Mouse (Mus musculus): ENCODE results near the gene Nsun6. TPM values are rescaled to one million over a fixed set of nuclear protein-coding genes. Genes with fewer than 3 reads are reported as not detected.

Nsun6 gene
- polyA plus RNA-seq, 1 experiment from 2014 or later: 6.5 TPM

DNA sequence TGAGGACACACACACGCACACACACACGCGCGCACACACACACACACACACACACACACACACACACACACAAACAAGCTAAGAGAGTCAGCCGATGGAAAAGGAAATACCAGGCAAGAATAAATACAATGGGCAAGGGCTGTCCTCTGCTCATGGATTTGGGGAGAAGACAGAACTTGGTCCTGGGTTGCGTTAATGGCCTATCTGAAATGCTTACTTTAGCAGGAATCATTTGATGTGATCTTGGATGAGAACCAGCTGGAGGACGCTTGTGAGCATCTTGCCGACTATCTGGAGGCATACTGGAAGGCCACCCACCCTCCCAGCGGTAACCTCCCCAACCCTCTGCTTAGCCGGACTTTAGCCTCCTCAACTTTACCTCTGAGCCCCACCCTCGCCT lies 70.8 kb downstream of the Nsun6 start:
- no peak overlapping the region for H3K4me2 ChIP-seq (replicated peaks; ENCODE audit: low read depth)
- no peak overlapping the region for H3K9ac ChIP-seq (ENCODE audit: low read depth, low read length)
- no peak overlapping the region for H3K4me3 ChIP-seq (ENCODE audit: low read depth, low read length)
- 74% methylated on average over 11 of the region's 11 CpGs for WGBS
- no peaks in the 10 kb centered on the region for H3K36me3 ChIP-seq (ENCODE audit: control insufficient read depth, insufficient read depth)
- no peak overlapping the region for H3K27ac ChIP-seq (ENCODE audit: low read depth, low read length)
- no peaks in the 10 kb centered on the region for H3K4me1 ChIP-seq (replicated peaks; ENCODE audit: control insufficient read depth, insufficient read depth, low read length)
- H3K9me3 ChIP-seq (ENCODE audit: control insufficient read depth): no peaks in the 10 kb centered on the region
- TF ChIP-seq CTCF (IDR thresholded peaks at IDR 0.05; ENCODE audit: low read depth): no peak
- no peaks in the 10 kb centered on the region for H3K27me3 ChIP-seq (replicated peaks; ENCODE audit: control insufficient read depth, insufficient read depth, low read length)
- ATAC-seq: no peak

DNA sequence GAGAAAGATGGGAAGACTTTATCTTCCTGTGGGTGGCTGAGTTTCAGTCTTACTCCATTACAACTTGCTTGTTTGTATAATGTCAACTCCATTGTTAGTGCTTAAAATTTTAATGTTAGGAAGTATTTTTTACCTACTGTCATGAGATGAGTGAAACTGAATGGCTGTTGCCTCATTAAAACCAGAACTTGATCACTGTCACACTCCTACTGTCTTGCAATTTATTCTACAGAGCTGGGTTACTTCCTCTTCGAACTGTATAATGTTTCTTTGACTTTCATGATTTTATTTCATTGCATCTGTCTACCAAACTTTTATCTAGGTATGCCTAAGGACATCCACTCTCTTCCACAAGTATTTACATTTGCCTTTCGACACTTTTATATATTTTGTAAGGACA lies 93.4 kb downstream of the Nsun6 start:
- Histone ChIP-seq H3K9me3 (ENCODE audit: control insufficient read depth) (no peaks in the 10 kb centered on the region), H3K27me3 (replicated peaks; ENCODE audit: control insufficient read depth, insufficient read depth, low read length) (no peaks in the 10 kb centered on the region), H3K4me3 (ENCODE audit: low read depth, low read length) (no peak overlapping the region), H3K4me2 (replicated peaks; ENCODE audit: low read depth) (no peak overlapping the region), H3K27ac (ENCODE audit: low read depth, low read length) (no peak overlapping the region), H3K4me1 (replicated peaks; ENCODE audit: control insufficient read depth, insufficient read depth, low read length) (no peaks in the 10 kb centered on the region), H3K36me3 (ENCODE audit: control insufficient read depth, insufficient read depth) (no peaks in the 10 kb centered on the region), H3K9ac (ENCODE audit: low read depth, low read length) (no peak overlapping the region)
- 82% methylated on average over 2 of the region's 2 CpGs for WGBS
- TF ChIP-seq CTCF (IDR thresholded peaks at IDR 0.05; ENCODE audit: low read depth): no peak
- ATAC-seq: no peak

DNA sequence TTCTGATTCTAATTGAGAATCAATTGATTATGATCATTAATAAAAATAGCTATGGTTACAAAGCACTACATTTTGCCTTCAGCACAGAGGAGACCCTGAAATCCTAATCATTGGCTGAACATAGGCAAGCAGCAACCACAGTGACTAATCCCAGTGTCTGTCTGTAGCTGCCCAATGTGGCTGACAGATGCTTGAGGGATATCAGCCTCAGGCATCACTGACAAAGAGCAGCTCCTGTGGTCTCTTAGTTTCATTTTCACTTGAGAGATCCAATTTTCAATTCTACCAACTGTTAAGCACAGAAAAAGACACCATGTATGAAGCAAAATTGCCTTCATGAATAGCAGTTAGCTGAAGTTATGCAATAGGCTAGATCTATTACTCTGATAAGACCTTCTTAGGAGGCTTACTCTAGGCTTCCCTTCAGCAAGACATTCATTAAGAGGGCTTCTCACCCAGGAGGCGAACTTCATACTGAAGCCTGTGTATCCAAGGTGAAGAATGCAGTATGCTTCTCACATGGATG lies 93.8 kb downstream of the Nsun6 start:
- Histone ChIP-seq H3K27me3 (replicated peaks; ENCODE audit: control insufficient read depth, insufficient read depth, low read length) (no peaks in the 10 kb centered on the region), H3K4me3 (ENCODE audit: low read depth, low read length) (no peak overlapping the region), H3K9ac (ENCODE audit: low read depth, low read length) (no peak overlapping the region), H3K36me3 (ENCODE audit: control insufficient read depth, insufficient read depth) (no peaks in the 10 kb centered on the region), H3K4me1 (replicated peaks; ENCODE audit: control insufficient read depth, insufficient read depth, low read length) (no peaks in the 10 kb centered on the region), H3K9me3 (ENCODE audit: control insufficient read depth) (no peaks in the 10 kb centered on the region), H3K4me2 (replicated peaks; ENCODE audit: low read depth) (no peak overlapping the region), H3K27ac (ENCODE audit: low read depth, low read length) (no peak overlapping the region)
- ATAC-seq: no peak
- no peak for TF ChIP-seq CTCF (IDR thresholded peaks at IDR 0.05; ENCODE audit: low read depth)
- 67% methylated on average over 1 of the region's 1 CpGs for WGBS

DNA sequence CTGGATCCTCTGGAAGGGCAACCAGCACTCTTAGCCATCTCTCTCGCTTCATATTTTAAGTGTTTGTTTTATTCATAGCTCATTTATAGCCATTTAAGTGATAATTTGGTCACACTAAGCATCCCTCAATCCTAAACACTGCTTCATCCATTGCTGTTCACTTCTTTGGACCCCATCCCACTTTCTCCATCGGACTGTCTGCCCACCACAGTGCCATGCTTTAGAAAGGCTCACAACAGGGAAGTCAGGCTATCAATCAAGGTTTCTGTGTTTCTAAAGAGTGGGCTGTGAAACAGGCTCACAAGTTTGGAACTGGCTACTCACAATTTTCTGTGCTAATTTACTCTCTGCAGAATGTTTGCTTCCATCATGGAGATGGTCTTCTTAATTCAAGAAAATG lies 101.8 kb downstream of the Nsun6 start:
- no peaks in the 10 kb centered on the region for H3K36me3 ChIP-seq (ENCODE audit: control insufficient read depth, insufficient read depth)
- TF ChIP-seq CTCF (IDR thresholded peaks at IDR 0.05; ENCODE audit: low read depth): no peak
- no peaks in the 10 kb centered on the region for H3K27me3 ChIP-seq (replicated peaks; ENCODE audit: control insufficient read depth, insufficient read depth, low read length)
- no peaks in the 10 kb centered on the region for H3K9me3 ChIP-seq (ENCODE audit: control insufficient read depth)
- no peak overlapping the region for H3K9ac ChIP-seq (ENCODE audit: low read depth, low read length)
- 70% methylated on average over 2 of the region's 2 CpGs for WGBS
- H3K27ac ChIP-seq (ENCODE audit: low read depth, low read length): no peak overlapping the region
- ATAC-seq: no peak
- no peak overlapping the region for H3K4me3 ChIP-seq (ENCODE audit: low read depth, low read length)
- no peaks in the 10 kb centered on the region for H3K4me1 ChIP-seq (replicated peaks; ENCODE audit: control insufficient read depth, insufficient read depth, low read length)
- no peak overlapping the region for H3K4me2 ChIP-seq (replicated peaks; ENCODE audit: low read depth)

Other genes starting within 250 kb of the Nsun6 start
- 12.3 and 13.4 TPM in 2 replicates for gene Arl5b, start 5.7 kb downstream of the Nsun6 start, polyA plus RNA-seq (2015; fragmentation: Nextera tagmentation; extraction: Ambion mirVana)